Mouse (Mus musculus): ENCODE data around the gene Slc1a1.
A peak's percentile ranks its signal among the peaks of the same experiment; 100 is the strongest.

Gene Slc1a1

GRCm38 (mm10) chr19:28852001-28852400 lies 17.2 kb downstream of the Slc1a1 start:
- no peak for DNase-seq (ENCODE audit: low spot score in 2 of 2)

GRCm38 (mm10) chr19:28854831-28855230 lies 20.0 kb downstream of the Slc1a1 start:
- DNase-seq (ENCODE audit: low spot score in 2 of 2) = no peak

GRCm38 (mm10) chr19:28860246-28860645 lies 25.4 kb downstream of the Slc1a1 start:
- DNase-seq (ENCODE audit: low spot score in 2 of 2) = no peak

GRCm38 (mm10) chr19:28863626-28864025 lies 28.8 kb downstream of the Slc1a1 start:
- no peak for DNase-seq (ENCODE audit: low spot score in 2 of 2)

GRCm38 (mm10) chr19:28864981-28865380 lies 30.1 kb downstream of the Slc1a1 start:
- DNase-seq (ENCODE audit: low spot score in 2 of 2) = no peak

- no peak for DNase-seq (ENCODE audit: low spot score in 2 of 2)
Observed at GRCm38 (mm10) chr19:28865501-28865900, 30.7 kb downstream of the Slc1a1 start.

- no peak for DNase-seq (ENCODE audit: low spot score in 2 of 2)
Observed at GRCm38 (mm10) chr19:28869251-28869855, 34.5 kb downstream of the Slc1a1 start.

- no peak for DNase-seq (ENCODE audit: low spot score in 2 of 2)
Observed at GRCm38 (mm10) chr19:28870351-28870750, 35.5 kb downstream of the Slc1a1 start.

GRCm38 (mm10) chr19:28879476-28879875 lies 44.6 kb downstream of the Slc1a1 start:
- DNase-seq (ENCODE audit: low spot score in 2 of 2) = no peak

- peak in 1 of 2 experiments; percentile 4 for DNase-seq (ENCODE audit: low spot score in 2 of 2)
Observed at GRCm38 (mm10) chr19:28883126-28883525, 48.3 kb downstream of the Slc1a1 start.

GRCm38 (mm10) chr19:28888496-28888895 lies 53.6 kb downstream of the Slc1a1 start:
- DNase-seq (ENCODE audit: low spot score in 2 of 2) = no peak

- DNase-seq (ENCODE audit: low spot score in 2 of 2) = no peak
Observed at GRCm38 (mm10) chr19:28889251-28889650, 54.4 kb downstream of the Slc1a1 start.

- DNase-seq (ENCODE audit: low spot score in 2 of 2) = no peak
Observed at GRCm38 (mm10) chr19:28891238-28891637, 56.4 kb downstream of the Slc1a1 start.

GRCm38 (mm10) chr19:28891864-28892263 lies 57.0 kb downstream of the Slc1a1 start:
- DNase-seq (ENCODE audit: low spot score in 2 of 2) = no peak

- DNase-seq (ENCODE audit: low spot score in 2 of 2) = no peak
Observed at GRCm38 (mm10) chr19:28896639-28897038, 61.8 kb downstream of the Slc1a1 start.

- no peak for DNase-seq (ENCODE audit: low spot score in 2 of 2)
Observed at GRCm38 (mm10) chr19:28897497-28897896, 62.6 kb downstream of the Slc1a1 start.

GRCm38 (mm10) chr19:28900771-28901170 lies 65.9 kb downstream of the Slc1a1 start:
- no peak for DNase-seq (ENCODE audit: low spot score in 2 of 2)

GRCm38 (mm10) chr19:28902111-28902510 lies 67.3 kb downstream of the Slc1a1 start:
- no peak for DNase-seq (ENCODE audit: low spot score in 2 of 2)

- no peak for DNase-seq (ENCODE audit: low spot score in 2 of 2)
Observed at GRCm38 (mm10) chr19:28902806-28903205, 68.0 kb downstream of the Slc1a1 start.

- no peak for DNase-seq (ENCODE audit: low spot score in 2 of 2)
Observed at GRCm38 (mm10) chr19:28903536-28904119, 68.8 kb downstream of the Slc1a1 start.

GRCm38 (mm10) chr19:28908186-28908585 lies 73.3 kb downstream of the Slc1a1 start:
- no peak for DNase-seq (ENCODE audit: low spot score in 2 of 2)

- DNase-seq (ENCODE audit: low spot score in 2 of 2) = no peak
Observed at GRCm38 (mm10) chr19:28908693-28909092, 73.8 kb downstream of the Slc1a1 start.

GRCm38 (mm10) chr19:28914598-28914997 lies 79.7 kb downstream of the Slc1a1 start:
- no peak for DNase-seq (ENCODE audit: low spot score in 2 of 2)

Data from urinary bladder, adult 18-20 months (tissue).